Mouse (Mus musculus) neural tube, embryonic 13.5 days (tissue): ENCODE data around the gene Evl. TPM values are rescaled to one million over a fixed set of nuclear protein-coding genes. Genes with fewer than 3 reads are reported as not detected.

ENCODE experiments used
- ATAC-seq: fragments of 200-750 bp; cut with Nextera tagmentation; 2 replicates; pipeline ENCODE4 v1.8.0; 2017; ENCODE audit warnings: low read depth, mild to moderate bottlenecking, moderate TSS enrichment, moderate library complexity
- H3K27ac ChIP-seq: fragments of 300-500 bp; sonication (generic); replicated peaks from 2 replicates; pipeline ENCODE4 v1.5.1; 2015; ENCODE audit warnings: moderate library complexity, mild to moderate bottlenecking, inconsistent platforms
- H3K27me3 ChIP-seq: fragments of 300-500 bp; sonication (generic); 2 replicates; pipeline ENCODE4 v1.6.1; 2015; ENCODE audit warnings: mild to moderate bottlenecking, inconsistent platforms
- H3K36me3 ChIP-seq: fragments of 300-500 bp; sonication (generic); 2 replicates; pipeline ENCODE4 v1.6.1; 2015; ENCODE audit warnings: mild to moderate bottlenecking, inconsistent platforms
- H3K4me1 ChIP-seq: fragments of 300-500 bp; sonication (generic); replicated peaks from 2 replicates; pipeline ENCODE4 v1.6.1; 2015; ENCODE audit warnings: inconsistent platforms
- H3K4me2 ChIP-seq: fragments of 300-500 bp; sonication (generic); 2 replicates; pipeline ENCODE4 v1.6.1; 2015; ENCODE audit warnings: inconsistent platforms, mild to moderate bottlenecking, moderate library complexity
- H3K4me3 ChIP-seq: fragments of 300-500 bp; sonication (generic); 2 replicates; pipeline ENCODE4 v1.5.1; 2015; ENCODE audit warnings: mild to moderate bottlenecking, inconsistent platforms
- H3K9ac ChIP-seq: fragments of 300-500 bp; sonication (generic); 2 replicates; pipeline ENCODE4 v1.6.1; 2015; ENCODE audit warnings: moderate library complexity, mild to moderate bottlenecking, inconsistent platforms
- H3K9me3 ChIP-seq: fragments of 300-500 bp; sonication (generic); 2 replicates; pipeline ENCODE4 v1.6.1; 2016; ENCODE audit warnings: inconsistent platforms
- WGBS: fragments of 180-500 bp; shearing (Covaris S2); methylation state at CpG from one replicate; pipeline ENCODE4 v1.1.7; 2015; 5-methylcytosine and 5-hydroxymethylcytosine counted together
- polyA plus RNA-seq: library from polyadenylated mRNA; unstranded; fragments of >200 nt; fragmentation: Nextera tagmentation; extraction: Ambion mirVana; gene quantifications from 2 replicates; pipeline ENCODE4 v1.2.1, GENCODE M21; 2015

The Evl gene
- polyA plus RNA-seq, 1 experiment from 2014 or later, result 208 TPM

DNA sequence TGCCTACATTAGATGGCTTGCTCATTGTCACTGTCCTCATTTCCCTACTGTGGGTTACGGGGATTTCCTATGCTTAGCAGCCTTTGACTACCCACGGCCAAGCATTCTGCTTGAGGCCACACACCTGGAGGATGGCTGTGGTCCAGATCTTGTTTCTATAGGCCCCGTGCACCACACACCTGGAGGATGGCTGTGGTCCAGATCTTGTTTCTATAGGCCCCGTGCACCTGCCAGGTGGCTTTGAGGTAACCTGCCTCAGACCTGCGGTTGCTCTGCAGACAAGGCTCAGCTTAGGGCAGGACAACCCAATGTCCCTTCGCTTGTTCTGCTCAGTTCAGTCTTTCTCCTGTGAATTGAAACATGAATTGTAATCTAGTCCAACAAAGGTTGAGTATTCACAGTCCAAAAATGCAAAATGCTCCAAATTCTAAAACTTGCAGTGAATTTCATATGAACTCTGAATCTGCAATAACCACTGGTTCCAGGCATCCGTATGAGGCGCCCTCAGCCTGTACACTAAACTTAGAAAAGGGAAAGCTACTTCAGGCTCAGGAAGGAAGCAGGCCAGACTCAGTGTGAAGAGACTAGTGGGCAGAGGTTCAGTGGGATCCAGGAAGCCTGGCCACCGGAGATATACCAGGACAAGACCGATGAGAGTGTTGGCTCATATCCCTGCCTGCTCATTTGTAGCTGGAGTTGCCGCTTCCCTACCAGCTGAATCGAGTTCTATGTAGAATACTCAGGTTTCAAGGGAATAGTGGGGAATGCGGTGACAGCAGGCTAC lies 127.9 kb downstream of the Evl start:
- no peaks in the 10 kb centered on the region for H3K4me1 ChIP-seq
- 90% methylated on average over 13 of the region's 13 CpGs for WGBS
- peaks cover 91% of the 10 kb centered on the region for H3K36me3 ChIP-seq
- H3K4me3 ChIP-seq, result no peak overlapping the region
- H3K27me3 ChIP-seq, result no peaks in the 10 kb centered on the region
- no peak for ATAC-seq
- H3K27ac ChIP-seq, result no peak overlapping the region
- H3K4me2 ChIP-seq, result no peak overlapping the region
- H3K9me3 ChIP-seq, result no peaks in the 10 kb centered on the region
- no peak overlapping the region for H3K9ac ChIP-seq

DNA sequence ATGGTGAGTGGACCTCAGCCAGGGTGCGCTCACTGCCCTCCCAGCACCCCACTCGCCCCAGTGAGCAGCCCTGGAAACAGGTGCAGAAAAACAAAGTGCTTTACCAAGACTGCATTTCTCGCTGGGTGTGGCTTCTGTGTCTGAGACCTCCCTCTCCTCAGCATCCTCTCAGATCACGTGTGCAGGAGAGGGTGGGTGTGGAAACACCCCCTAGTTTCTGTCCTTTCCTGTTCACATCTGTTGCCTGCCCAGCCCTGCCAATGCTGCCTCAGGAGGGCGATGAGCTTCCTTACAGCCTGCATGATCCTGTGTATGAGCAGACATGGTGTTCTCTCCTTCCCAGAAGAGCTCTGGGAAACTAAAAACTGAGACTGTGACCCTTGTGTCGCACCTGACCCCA lies 131.9 kb downstream of the Evl start:
- Histone ChIP-seq H3K9me3 (no peaks in the 10 kb centered on the region), H3K4me1 (no peaks in the 10 kb centered on the region), H3K4me2 (no peak overlapping the region), H3K27ac (no peak overlapping the region), H3K4me3 (no peak overlapping the region), H3K9ac (no peak overlapping the region), H3K27me3 (no peaks in the 10 kb centered on the region), H3K36me3 (peaks cover 81% of the 10 kb centered on the region)
- no peak for ATAC-seq
- WGBS, result 76% methylated on average over 6 of the region's 6 CpGs

DNA sequence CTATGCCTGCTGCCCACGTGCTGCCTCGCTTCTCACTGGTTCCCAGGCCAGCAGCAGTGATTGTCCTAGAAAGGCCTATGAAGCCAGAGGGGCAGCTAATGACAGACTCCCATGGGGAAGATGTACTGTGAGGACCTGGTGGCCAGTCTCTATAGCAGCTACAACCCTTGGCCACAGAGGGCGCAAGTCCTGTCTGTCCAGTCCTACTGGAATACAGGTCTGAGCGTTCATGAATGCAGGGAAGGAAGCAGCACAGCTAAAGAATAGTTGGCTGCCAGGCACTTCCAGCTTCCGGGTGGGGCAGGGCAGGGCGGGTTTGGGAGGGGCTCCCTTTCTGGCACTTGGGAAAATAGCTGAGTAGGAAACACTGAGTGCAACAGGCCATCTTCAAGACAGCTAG lies 132.4 kb downstream of the Evl start:
- Histone ChIP-seq H3K4me1 (no peaks in the 10 kb centered on the region), H3K36me3 (peaks cover 76% of the 10 kb centered on the region), H3K4me2 (no peak overlapping the region), H3K27ac (no peak overlapping the region), H3K4me3 (no peak overlapping the region), H3K9ac (no peak overlapping the region), H3K27me3 (no peaks in the 10 kb centered on the region), H3K9me3 (no peaks in the 10 kb centered on the region)
- ATAC-seq, result no peak
- 70% methylated on average over 6 of the region's 6 CpGs for WGBS

DNA sequence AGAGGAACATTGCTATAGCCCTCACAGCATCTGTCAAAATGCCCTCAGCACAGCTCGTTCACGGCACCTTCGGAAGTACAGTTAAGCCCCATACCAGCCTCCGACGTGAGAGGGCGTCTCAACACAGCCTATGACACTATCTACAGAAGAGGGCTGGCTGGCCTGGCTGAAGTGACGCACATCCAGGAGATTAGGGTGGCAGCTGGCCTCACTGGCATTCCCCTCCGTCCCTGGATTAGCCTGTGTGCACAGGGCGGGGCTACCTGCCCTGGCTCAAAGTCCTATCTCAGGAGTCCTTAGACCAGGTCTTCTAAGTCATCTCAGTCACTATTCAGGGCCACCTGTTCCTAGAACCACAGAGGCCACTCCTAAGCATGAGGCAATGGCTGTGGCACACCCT lies 134.6 kb downstream of the Evl start:
- no peaks in the 10 kb centered on the region for H3K27me3 ChIP-seq
- 96% methylated on average over 9 of the region's 9 CpGs for WGBS
- H3K9ac ChIP-seq, result no peak overlapping the region
- no peak for ATAC-seq
- H3K4me1 ChIP-seq, result no peaks in the 10 kb centered on the region
- no peaks in the 10 kb centered on the region for H3K9me3 ChIP-seq
- no peak overlapping the region for H3K4me3 ChIP-seq
- peaks cover 54% of the 10 kb centered on the region for H3K36me3 ChIP-seq
- no peak overlapping the region for H3K4me2 ChIP-seq
- H3K27ac ChIP-seq, result no peak overlapping the region

DNA sequence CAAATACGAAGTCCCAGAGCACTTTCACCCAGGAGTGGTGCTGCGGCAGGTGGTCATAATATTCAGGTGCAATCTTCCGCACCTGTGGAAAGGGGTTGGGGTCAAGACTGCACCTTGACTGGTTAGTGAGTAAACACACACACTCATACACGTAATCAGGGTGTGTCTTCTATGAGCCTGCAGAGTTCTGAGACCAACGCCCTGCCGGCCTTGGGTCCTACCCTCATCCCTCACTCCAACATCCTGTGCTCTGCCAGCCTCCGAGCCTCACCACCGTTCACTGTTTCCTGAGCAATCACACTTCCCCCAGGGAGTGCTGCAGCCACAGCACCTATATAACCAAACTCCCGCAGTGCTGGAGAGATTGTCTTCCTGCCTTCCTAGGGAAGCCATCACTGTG lies 136.0 kb downstream of the Evl start:
- Histone ChIP-seq H3K4me1 (no peaks in the 10 kb centered on the region), H3K4me2 (no peak overlapping the region), H3K36me3 (peaks cover 43% of the 10 kb centered on the region), H3K9ac (no peak overlapping the region), H3K9me3 (no peaks in the 10 kb centered on the region), H3K4me3 (no peak overlapping the region), H3K27me3 (no peaks in the 10 kb centered on the region), H3K27ac (no peak overlapping the region)
- WGBS, result 80% methylated on average over 9 of the region's 9 CpGs
- ATAC-seq, result no peak

DNA sequence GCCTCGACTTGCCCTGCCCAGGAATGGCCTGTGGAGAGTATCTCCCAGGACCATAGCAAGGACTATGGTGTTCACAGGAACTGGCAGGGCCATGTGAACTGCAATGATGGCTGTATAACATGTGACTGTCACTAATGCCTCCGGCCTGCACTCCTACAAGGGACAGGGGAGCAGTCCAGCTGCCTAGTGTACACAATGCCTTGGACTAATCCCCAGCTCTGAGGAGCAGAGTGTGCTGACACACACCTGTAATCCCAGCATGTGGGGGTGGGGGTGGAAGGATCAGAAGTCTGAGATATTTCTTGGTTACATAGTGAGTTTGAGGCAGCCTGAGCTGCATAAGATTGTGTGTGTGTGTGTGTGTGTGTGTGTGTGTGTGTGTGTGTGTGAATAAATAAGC lies 139.1 kb downstream of the Evl start:
- Histone ChIP-seq H3K9me3 (no peaks in the 10 kb centered on the region), H3K9ac (no peak overlapping the region), H3K4me3 (no peak overlapping the region), H3K27ac (no peak overlapping the region), H3K4me2 (no peak overlapping the region), H3K36me3 (peaks cover 12% of the 10 kb centered on the region), H3K4me1 (no peaks in the 10 kb centered on the region), H3K27me3 (no peaks in the 10 kb centered on the region)
- ATAC-seq, result no peak
- 72% methylated on average over 2 of the region's 2 CpGs for WGBS

DNA sequence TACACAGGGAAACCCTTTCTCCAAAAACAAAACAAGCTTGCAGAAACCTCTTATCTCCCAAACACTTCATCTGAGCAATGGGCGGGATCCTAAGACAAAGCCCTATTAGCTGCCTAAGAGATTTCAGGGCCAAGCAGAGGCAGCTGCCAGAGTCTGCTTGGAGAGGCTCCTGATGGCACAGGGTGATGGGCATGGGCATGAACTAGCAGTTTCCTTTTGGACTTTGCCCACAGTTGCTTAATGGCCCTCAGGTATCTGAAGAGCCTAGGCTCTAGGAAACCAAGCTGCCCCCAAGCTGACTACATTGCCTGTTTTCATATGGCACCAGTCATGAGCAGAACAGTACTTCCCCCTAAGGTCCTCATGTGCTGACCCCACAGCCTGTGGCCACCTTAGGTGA lies 139.7 kb downstream of the Evl start:
- Histone ChIP-seq H3K4me2 (no peak overlapping the region), H3K9ac (no peak overlapping the region), H3K4me3 (no peak overlapping the region), H3K27ac (no peak overlapping the region), H3K9me3 (no peaks in the 10 kb centered on the region), H3K36me3 (peaks cover 6% of the 10 kb centered on the region; the same call in 1 of the 2 replicates), H3K27me3 (no peaks in the 10 kb centered on the region), H3K4me1 (no peaks in the 10 kb centered on the region)
- 86% methylated on average over 1 of the region's 1 CpGs for WGBS
- ATAC-seq, result no peak

DNA sequence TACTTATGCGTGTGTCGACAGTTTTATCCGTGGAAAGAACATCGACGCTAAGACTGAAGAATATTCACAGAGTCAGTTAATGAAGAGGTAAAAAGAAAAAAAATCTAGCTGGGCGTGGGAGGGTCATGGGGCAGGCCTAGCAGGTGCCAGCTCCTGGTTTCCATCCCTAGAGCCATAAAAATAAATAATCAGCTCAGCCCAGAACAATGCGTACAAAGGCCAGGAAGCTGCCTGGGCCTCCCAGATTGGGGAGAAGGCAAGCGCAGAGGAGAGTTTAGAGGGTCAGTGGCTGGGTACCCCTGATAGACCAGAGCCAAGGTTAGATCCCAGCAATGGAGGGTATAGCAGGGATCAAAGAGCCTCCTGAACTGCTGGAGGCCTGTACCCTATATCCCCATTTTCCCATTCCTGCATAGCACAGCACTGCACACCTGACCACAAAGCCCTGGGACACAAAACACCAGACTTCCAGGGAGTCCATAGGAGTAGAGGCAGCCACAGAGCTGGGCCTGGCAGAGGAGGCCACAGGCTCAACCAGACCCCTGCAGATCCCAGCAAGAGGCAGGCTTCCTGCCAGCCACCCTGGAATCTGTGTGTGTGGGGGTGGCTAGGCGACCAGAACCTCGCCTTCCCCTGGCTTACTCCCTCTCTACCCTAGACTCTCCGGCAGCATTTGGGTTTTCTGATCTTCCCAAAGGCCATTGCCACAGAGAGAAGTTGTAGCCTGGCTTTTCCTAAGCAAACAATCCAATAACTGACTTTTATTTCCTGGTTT lies 144.4 kb downstream of the Evl start:
- H3K27ac ChIP-seq, result 0 out of 2 replicates have a peak overlapping the region, but pooled peaks have one; percentile 18
- no peak for ATAC-seq
- H3K9me3 ChIP-seq, result no peaks in the 10 kb centered on the region
- peaks cover 35% of the 10 kb centered on the region for H3K27me3 ChIP-seq
- H3K4me2 ChIP-seq, result no peak overlapping the region
- no peaks in the 10 kb centered on the region for H3K36me3 ChIP-seq
- 72% methylated on average over 11 of the region's 11 CpGs for WGBS
- peaks cover 11% of the 10 kb centered on the region for H3K4me1 ChIP-seq
- no peak overlapping the region for H3K9ac ChIP-seq
- no peak overlapping the region for H3K4me3 ChIP-seq

DNA sequence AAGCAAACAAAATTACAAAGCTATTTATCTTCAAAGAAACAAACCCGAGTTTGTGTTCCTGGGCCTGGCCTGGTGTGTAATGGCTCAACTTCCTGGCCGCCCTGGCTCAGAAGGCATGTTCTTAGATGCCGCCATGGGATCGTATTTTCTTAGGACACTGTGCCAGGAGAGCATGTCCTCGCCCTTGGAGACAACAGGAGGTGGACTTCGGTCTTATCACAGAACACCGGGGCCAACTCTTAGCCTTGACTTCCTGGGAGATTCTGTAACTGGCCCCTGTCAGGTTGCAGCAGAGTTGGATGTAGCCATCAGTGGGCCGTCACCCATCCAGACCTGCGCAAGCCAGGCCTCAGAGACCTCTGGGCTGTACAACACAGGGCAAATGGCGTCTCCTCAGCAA lies 145.1 kb downstream of the Evl start:
- no peak for ATAC-seq
- WGBS, result 78% methylated on average over 10 of the region's 10 CpGs

DNA sequence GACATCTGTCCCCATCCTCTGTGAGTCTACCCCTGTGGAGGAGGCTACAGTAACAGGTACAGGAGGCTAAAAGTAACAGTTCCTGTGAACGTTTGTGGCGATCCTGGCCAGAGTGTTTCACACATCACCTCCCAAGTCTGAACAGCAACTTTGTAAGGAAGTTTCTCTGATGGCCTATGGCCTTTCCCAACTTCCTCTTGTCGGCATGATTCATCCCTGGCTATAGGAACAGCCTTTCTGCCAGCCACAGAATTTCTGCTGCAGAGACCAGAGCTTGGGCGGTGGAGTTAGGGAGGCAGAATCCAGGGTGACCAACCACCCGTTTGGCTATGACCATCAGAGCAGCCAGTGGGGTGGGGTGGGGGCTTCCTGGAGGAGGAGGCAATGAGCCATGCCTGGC lies 145.5 kb downstream of the Evl start:
- Histone ChIP-seq H3K9me3 (no peaks in the 10 kb centered on the region), H3K9ac (no peak overlapping the region)

More for the DNA sequence above, 145.1 kb downstream of the Evl start:
- peaks cover 38% of the 10 kb centered on the region for H3K27me3 ChIP-seq
- H3K9me3 ChIP-seq, result no peaks in the 10 kb centered on the region
- no peak overlapping the region for H3K4me3 ChIP-seq
- no peak overlapping the region for H3K4me2 ChIP-seq
- H3K36me3 ChIP-seq, result no peaks in the 10 kb centered on the region
- peaks cover 11% of the 10 kb centered on the region for H3K4me1 ChIP-seq
- H3K9ac ChIP-seq, result no peak overlapping the region
- H3K27ac ChIP-seq, result no peak overlapping the region

DNA sequence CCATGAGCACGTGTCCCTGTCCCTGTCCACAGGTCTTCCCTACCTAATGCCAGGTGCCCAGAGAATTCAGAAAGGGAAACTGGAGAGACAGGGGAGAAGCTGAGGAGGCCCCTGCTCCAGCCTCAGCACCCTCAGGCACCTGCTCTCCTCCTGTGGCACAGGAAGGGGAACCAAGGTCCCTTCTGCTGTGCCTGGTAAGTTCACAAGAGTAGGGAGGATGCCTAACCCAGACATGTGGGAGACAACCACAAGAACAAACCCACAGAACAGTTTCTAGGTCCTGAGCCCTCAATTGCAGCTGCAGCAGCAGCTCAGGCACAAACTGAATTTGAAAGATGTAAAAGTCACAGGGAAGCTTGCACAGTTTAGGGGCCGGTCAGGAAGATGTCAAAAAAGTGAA lies 146.7 kb downstream of the Evl start:
- Histone ChIP-seq H3K4me1 (peaks cover 11% of the 10 kb centered on the region), H3K4me2 (no peak overlapping the region), H3K9me3 (no peaks in the 10 kb centered on the region), H3K4me3 (no peak overlapping the region), H3K27me3 (peaks cover 38% of the 10 kb centered on the region), H3K9ac (no peak overlapping the region), H3K36me3 (no peaks in the 10 kb centered on the region), H3K27ac (no peak overlapping the region)
- ATAC-seq, result no peak
- 61% methylated on average over 2 of the region's 2 CpGs for WGBS

More for the DNA sequence above, 145.5 kb downstream of the Evl start:
- Histone ChIP-seq H3K4me3 (no peak overlapping the region), H3K4me2 (no peak overlapping the region), H3K36me3 (no peaks in the 10 kb centered on the region), H3K4me1 (peaks cover 11% of the 10 kb centered on the region), H3K27me3 (peaks cover 38% of the 10 kb centered on the region), H3K27ac (no peak overlapping the region)
- 81% methylated on average over 5 of the region's 5 CpGs for WGBS
- no peak for ATAC-seq

DNA sequence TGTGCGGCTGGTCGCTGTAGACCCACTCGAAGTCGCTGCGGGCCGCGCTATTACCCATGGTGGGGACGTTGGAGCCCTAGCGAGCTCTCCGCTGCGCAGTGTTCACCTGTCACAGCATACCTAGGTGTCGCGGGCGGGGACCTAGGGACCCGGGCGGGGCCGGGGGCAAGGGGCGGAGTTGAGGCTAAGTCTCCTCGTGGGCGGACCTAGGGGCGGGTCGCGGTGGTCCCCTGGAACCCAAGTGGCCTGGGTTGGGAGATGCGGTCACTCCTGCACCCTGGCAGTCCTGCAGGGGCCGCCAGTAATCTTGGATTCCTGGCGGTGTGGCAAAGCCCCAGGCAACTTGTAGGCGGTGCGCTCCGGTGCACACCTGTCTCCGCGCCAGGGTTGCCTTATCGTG lies 147.7 kb downstream of the Evl start, which contains the start of gene Degs2:
TSS of gene Degs2 (minus strand) at position 131 of the 400 bp plus-strand sequence.
- Histone ChIP-seq H3K36me3 (no peaks in the 10 kb centered on the region), H3K9ac (0 out of 2 replicates have a peak within 1 kb of the TSS, but pooled peaks have one; percentile 45), H3K27me3 (peaks cover 38% of the 10 kb centered on the region), H3K4me1 (peaks cover 11% of the 10 kb centered on the region), H3K27ac (no peak within 1 kb of the TSS), H3K4me2 (peak within 1 kb of the TSS; percentile 50), H3K4me3 (peak within 1 kb of the TSS; percentile 24), H3K9me3 (no peaks in the 10 kb centered on the region)
- 1% methylated on average over 32 of the region's 32 CpGs for WGBS
- ATAC-seq, result no peak; the same call in 1 of the 2 replicates
